Mouse (Mus musculus) heart, postnatal 0 days (tissue): ENCODE data around the gene Nudt15.

Experiments used
- CTCF ChIP-seq: IDR thresholded peaks from 2 replicates; pipeline ENCODE4 v1.5.1; 2016; ENCODE audit warnings: antibody characterized with exemption, control low read depth, low read depth
- EP300 ChIP-seq: IDR thresholded peaks from 2 replicates; pipeline ENCODE4 v1.6.1; 2016; ENCODE audit warnings: antibody characterized with exemption, low read depth

DNA sequence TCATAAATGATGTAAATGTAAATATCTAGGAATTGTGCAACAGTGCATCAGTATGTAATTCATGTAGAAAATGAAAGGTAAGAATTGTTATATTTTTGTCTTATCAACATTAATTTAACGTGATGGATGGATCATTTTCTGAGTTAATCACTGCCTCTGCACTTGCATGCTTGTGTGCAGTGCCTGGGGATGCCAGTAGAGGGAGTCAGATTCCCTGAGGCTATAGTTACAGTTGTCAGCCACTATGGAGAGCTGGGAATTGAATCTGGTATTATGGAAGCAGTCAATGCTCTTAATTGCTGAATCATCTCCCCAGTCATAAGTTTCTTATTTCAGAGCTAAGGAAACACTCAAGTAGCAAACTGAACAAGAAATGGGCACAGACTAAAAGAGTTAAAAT lies 40.0 kb upstream of the Nudt15 start:
- TF ChIP-seq CTCF (no peak), EP300 (no peak)
